Mouse (Mus musculus): ENCODE data around the gene Pbld1. TPM values are rescaled to one million over a fixed set of nuclear protein-coding genes. Genes with fewer than 3 reads are reported as not detected.

Pbld1 gene
- polyA plus RNA-seq, 1 experiment from 2014 or later: 0.33 TPM

- peak; percentile 51; the same call in 1 of the 2 replicates for ATAC-seq (ENCODE audit: extremely low read depth, insufficient number of reproducible peaks, low FRiP score, low TSS enrichment)
- Histone ChIP-seq H3K27me3 (replicated peaks) (peaks cover 53% of the 10 kb centered on the region), H3K9ac (peak overlapping the region; percentile 81), H3K4me1 (peaks cover 11% of the 10 kb centered on the region), H3K36me3 (no peaks in the 10 kb centered on the region), H3K4me3 (peak overlapping the region; percentile 67), H3K4me2 (peak overlapping the region; percentile 97), H3K9me3 (no peaks in the 10 kb centered on the region), H3K27ac (replicated peaks) (no peak overlapping the region)
- WGBS: under 1% methylated on average over 62 of the region's 62 CpGs
These were observed 40.1 kb downstream of the Pbld1 start for GRCm38 (mm10) chr10:63099941-63100562.

DNA sequence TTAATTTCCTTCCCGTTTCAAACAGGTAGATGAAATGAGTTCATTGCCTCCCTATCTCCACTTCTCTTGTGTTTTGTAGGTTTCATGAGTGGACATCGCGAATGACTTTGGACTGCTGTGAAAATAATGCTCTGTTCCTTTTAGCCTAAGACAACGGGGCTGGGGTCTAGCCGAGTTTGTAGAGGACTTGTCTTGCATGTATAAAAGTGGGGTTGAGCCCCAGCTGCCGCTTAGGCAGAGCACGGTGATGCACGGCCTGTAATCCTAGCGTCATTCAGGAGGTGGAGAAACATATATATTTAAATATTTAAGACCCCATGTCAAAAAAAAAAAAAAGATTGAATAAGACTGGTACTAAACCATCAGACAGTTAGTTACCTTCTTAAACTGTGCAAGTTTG, 40.7 kb downstream of the Pbld1 start:
- WGBS: 22% methylated on average over 9 of the region's 9 CpGs
- Histone ChIP-seq H3K9ac (peak overlapping the region; percentile 81), H3K4me3 (peak overlapping the region; percentile 67), H3K36me3 (no peaks in the 10 kb centered on the region), H3K4me2 (peak overlapping the region; percentile 97), H3K4me1 (peaks cover 11% of the 10 kb centered on the region), H3K9me3 (no peaks in the 10 kb centered on the region), H3K27me3 (replicated peaks) (peaks cover 50% of the 10 kb centered on the region), H3K27ac (replicated peaks) (no peak overlapping the region)
- no peak for ATAC-seq (ENCODE audit: extremely low read depth, insufficient number of reproducible peaks, low FRiP score, low TSS enrichment)

- H3K4me1 ChIP-seq: no peaks in the 10 kb centered on the region
- no peak overlapping the region for H3K4me3 ChIP-seq
- H3K4me2 ChIP-seq: no peak overlapping the region
- WGBS: 57% methylated on average over 5 of the region's 5 CpGs
- H3K27me3 ChIP-seq (replicated peaks): no peaks in the 10 kb centered on the region
- H3K9me3 ChIP-seq: peaks cover 5% of the 10 kb centered on the region
- peaks cover 15% of the 10 kb centered on the region for H3K36me3 ChIP-seq
- H3K9ac ChIP-seq: no peak overlapping the region
- ATAC-seq (ENCODE audit: extremely low read depth, insufficient number of reproducible peaks, low FRiP score, low TSS enrichment): no peak
- no peak overlapping the region for H3K27ac ChIP-seq (replicated peaks)
These were observed 53.2 kb downstream of the Pbld1 start for GRCm38 (mm10) chr10:63113027-63113604.

DNA sequence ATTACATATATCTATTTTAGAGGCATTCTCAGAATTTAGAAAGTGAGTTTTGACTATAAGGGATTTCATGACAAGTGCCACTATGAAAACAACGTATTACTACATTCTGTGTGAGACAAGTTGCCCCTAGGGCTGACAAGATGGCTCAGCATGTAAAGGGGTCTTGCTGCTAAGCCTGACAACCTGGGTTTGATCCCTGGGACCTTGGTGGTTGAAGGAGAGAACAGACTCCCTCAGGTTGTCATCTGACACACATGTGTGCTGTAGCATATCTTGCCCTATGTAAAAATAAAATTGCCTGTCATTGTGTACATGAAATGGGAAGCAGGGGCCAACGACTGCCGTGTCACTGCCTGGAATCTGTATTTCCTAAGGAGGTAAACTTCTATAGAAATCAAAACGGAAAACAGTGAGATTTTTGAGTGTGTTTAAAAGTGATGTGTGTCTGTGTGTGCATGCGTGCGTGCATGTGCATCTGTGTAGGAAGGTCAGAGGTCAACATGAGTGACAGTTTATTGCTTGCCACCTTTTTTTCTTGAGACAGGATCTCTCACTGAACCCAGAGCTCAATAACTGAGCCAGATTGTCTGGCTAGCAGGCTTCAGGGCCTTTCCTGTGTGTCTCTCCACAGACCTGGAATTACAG, 53.9 kb downstream of the Pbld1 start:
- peaks cover 5% of the 10 kb centered on the region for H3K9me3 ChIP-seq
- ATAC-seq (ENCODE audit: extremely low read depth, insufficient number of reproducible peaks, low FRiP score, low TSS enrichment): no peak

GRCm38 (mm10) chr10:63115881-63116280, 55.9 kb downstream of the Pbld1 start:
- Histone ChIP-seq H3K9ac (no peak overlapping the region), H3K4me1 (no peaks in the 10 kb centered on the region), H3K9me3 (peaks cover 5% of the 10 kb centered on the region), H3K27me3 (replicated peaks) (no peaks in the 10 kb centered on the region), H3K4me3 (no peak overlapping the region), H3K27ac (replicated peaks) (no peak overlapping the region), H3K36me3 (peaks cover 24% of the 10 kb centered on the region), H3K4me2 (no peak overlapping the region)
- 76% methylated on average over 15 of the region's 15 CpGs for WGBS
- no peak for ATAC-seq (ENCODE audit: extremely low read depth, insufficient number of reproducible peaks, low FRiP score, low TSS enrichment)

More for the DNA sequence above, 53.9 kb downstream of the Pbld1 start:
- Histone ChIP-seq H3K4me1 (no peaks in the 10 kb centered on the region), H3K4me3 (no peak overlapping the region), H3K4me2 (no peak overlapping the region), H3K27ac (replicated peaks) (no peak overlapping the region), H3K9ac (no peak overlapping the region), H3K27me3 (replicated peaks) (no peaks in the 10 kb centered on the region), H3K36me3 (peaks cover 17% of the 10 kb centered on the region)
- 82% methylated on average over 6 of the region's 6 CpGs for WGBS

DNA sequence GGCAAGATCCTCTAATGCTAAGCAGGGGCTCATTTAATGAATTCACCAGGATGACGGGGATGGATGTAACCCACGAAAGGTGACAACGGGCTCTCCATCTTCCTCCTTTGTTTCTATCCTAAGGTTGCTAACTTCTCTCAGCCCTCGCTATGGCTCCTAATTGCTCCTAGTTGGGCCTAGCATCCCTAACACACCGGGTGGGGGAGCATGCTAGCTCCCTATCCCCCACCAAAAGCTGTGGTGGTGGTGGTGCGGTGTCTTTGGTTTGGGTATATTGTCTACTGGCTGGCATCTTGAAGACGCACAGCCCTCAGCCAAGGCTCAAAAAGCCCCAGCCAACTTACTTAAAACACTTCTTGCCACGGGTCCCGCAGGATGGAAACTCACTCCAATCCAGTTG, 56.4 kb downstream of the Pbld1 start:
- no peaks in the 10 kb centered on the region for H3K27me3 ChIP-seq (replicated peaks)
- WGBS: 83% methylated on average over 9 of the region's 9 CpGs
- peaks cover 24% of the 10 kb centered on the region for H3K36me3 ChIP-seq
- H3K4me1 ChIP-seq: no peaks in the 10 kb centered on the region
- H3K27ac ChIP-seq (replicated peaks): no peak overlapping the region
- H3K4me2 ChIP-seq: no peak overlapping the region
- ATAC-seq (ENCODE audit: extremely low read depth, insufficient number of reproducible peaks, low FRiP score, low TSS enrichment): no peak
- no peak overlapping the region for H3K9ac ChIP-seq
- H3K4me3 ChIP-seq: no peak overlapping the region
- H3K9me3 ChIP-seq: peaks cover 5% of the 10 kb centered on the region

DNA sequence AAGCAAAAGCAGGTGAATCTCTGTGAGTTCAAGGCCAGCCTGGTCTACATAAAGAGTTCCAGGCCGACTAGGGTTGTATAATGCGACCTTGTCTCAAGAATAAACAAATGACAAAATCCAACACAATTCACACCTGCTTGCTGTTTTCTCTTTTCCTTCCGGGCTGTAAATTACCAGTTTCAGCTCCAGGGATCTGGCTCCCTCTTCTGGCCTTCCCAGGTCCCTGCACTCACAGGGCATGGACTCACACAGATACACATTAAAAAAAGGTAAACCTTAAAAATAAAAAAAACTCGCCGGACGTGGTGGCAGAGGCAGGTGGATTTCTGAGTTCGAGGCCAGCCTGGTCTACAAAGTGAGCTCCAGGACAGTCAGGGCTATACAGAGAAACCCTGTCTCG, 57.6 kb downstream of the Pbld1 start:
- Histone ChIP-seq H3K4me3 (no peak overlapping the region), H3K9ac (no peak overlapping the region), H3K36me3 (peaks cover 24% of the 10 kb centered on the region), H3K4me2 (no peak overlapping the region), H3K4me1 (no peaks in the 10 kb centered on the region), H3K27me3 (replicated peaks) (no peaks in the 10 kb centered on the region), H3K27ac (replicated peaks) (no peak overlapping the region), H3K9me3 (peaks cover 5% of the 10 kb centered on the region)
- ATAC-seq (ENCODE audit: extremely low read depth, insufficient number of reproducible peaks, low FRiP score, low TSS enrichment): no peak
- 81% methylated on average over 8 of the region's 8 CpGs for WGBS

GRCm38 (mm10) chr10:63119916-63120315, 60.0 kb downstream of the Pbld1 start:
- Histone ChIP-seq H3K36me3 (peaks cover 24% of the 10 kb centered on the region), H3K27ac (replicated peaks) (no peak overlapping the region), H3K27me3 (replicated peaks) (no peaks in the 10 kb centered on the region), H3K4me2 (no peak overlapping the region), H3K9me3 (peaks cover 5% of the 10 kb centered on the region), H3K4me1 (no peaks in the 10 kb centered on the region), H3K4me3 (no peak overlapping the region), H3K9ac (no peak overlapping the region)
- ATAC-seq (ENCODE audit: extremely low read depth, insufficient number of reproducible peaks, low FRiP score, low TSS enrichment): no peak
- 68% methylated on average over 14 of the region's 14 CpGs for WGBS

DNA sequence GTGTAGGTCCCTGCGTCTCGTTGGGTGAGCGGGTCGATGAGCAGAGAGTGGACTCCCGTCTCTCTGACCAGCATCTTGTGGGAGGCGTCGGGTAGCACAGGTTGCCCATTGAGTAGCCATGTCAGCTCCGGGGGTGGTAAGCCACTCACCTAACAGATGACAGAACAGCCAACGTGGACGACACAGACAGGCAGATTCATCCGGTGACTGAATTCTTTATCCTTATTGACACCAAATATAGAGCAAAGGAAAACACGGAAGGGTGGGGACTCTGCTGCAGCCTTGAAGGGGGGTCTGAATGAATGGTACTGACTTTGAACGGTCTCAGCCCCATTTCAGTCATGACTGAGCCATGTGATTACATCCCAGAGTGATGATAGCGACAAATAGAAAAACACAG, 62.0 kb downstream of the Pbld1 start:
- Histone ChIP-seq H3K4me1 (no peaks in the 10 kb centered on the region), H3K4me3 (no peak overlapping the region), H3K27ac (replicated peaks) (no peak overlapping the region), H3K36me3 (peaks cover 20% of the 10 kb centered on the region), H3K27me3 (replicated peaks) (no peaks in the 10 kb centered on the region), H3K9ac (no peak overlapping the region), H3K4me2 (no peak overlapping the region), H3K9me3 (peaks cover 5% of the 10 kb centered on the region)
- no peak for ATAC-seq (ENCODE audit: extremely low read depth, insufficient number of reproducible peaks, low FRiP score, low TSS enrichment)
- 84% methylated on average over 14 of the region's 14 CpGs for WGBS

DNA sequence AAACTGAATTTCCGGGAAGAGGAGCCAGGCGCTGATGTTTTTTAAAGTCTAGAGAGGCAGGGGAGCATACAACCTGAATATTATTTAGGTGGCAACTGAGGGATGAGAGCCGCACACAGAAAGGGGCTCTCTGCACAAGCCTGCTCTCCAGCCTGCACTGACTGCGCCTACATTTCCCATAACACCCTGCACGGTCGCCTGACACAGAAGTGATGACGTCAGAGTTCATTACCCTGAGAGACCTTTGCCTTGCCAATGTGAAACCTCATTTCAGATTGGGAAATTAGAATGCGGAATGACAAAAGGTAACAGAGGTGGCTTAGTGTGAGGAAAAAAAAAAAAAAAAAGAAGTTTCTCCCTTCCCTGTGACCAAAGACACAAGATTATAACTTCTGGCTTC, 62.6 kb downstream of the Pbld1 start:
- Histone ChIP-seq H3K9me3 (peaks cover 6% of the 10 kb centered on the region), H3K27me3 (replicated peaks) (no peaks in the 10 kb centered on the region), H3K36me3 (peaks cover 20% of the 10 kb centered on the region), H3K27ac (replicated peaks) (no peak overlapping the region), H3K9ac (no peak overlapping the region), H3K4me2 (no peak overlapping the region), H3K4me1 (no peaks in the 10 kb centered on the region), H3K4me3 (no peak overlapping the region)
- ATAC-seq (ENCODE audit: extremely low read depth, insufficient number of reproducible peaks, low FRiP score, low TSS enrichment): no peak
- WGBS: 31% methylated on average over 8 of the region's 8 CpGs

- Histone ChIP-seq H3K27ac (replicated peaks) (no peak overlapping the region), H3K4me1 (peaks cover 3% of the 10 kb centered on the region), H3K4me2 (no peak overlapping the region), H3K27me3 (replicated peaks) (no peaks in the 10 kb centered on the region), H3K9ac (no peak overlapping the region), H3K9me3 (peaks cover 4% of the 10 kb centered on the region; the same call in 1 of the 2 replicates), H3K36me3 (peaks cover 16% of the 10 kb centered on the region), H3K4me3 (no peak overlapping the region)
- no peak for ATAC-seq (ENCODE audit: extremely low read depth, insufficient number of reproducible peaks, low FRiP score, low TSS enrichment)
- 69% methylated on average over 8 of the region's 8 CpGs for WGBS
These were observed 63.2 kb downstream of the Pbld1 start for GRCm38 (mm10) chr10:63123141-63123540.

Data from heart, embryonic 13.5 days (tissue).